Mouse (Mus musculus) heart, embryonic 16.5 days (tissue): ENCODE measurements around the gene Eif4a2. TPM values are rescaled to one million over a fixed set of nuclear protein-coding genes. Genes with fewer than 3 reads are reported as not detected.

ENCODE experiments used
- ATAC-seq: fragments of 200-750 bp; cut with Nextera tagmentation; replicated peaks from 2 replicates; pipeline ENCODE4 v1.8.0; 2017; ENCODE audit warnings: moderate number of reproducible peaks; ENCODE audit not compliant: insufficient read depth, low FRiP score; ENCODE audit errors: extremely low read depth
- H3K27ac ChIP-seq: fragments of 300-500 bp; sonication (generic); 2 replicates; pipeline ENCODE4 v1.5.1; 2014; ENCODE audit warnings: mild to moderate bottlenecking, low read length, control low read depth, moderate library complexity
- H3K27me3 ChIP-seq: fragments of 300-500 bp; sonication (generic); 2 replicates; pipeline ENCODE4 v1.6.1; 2014; ENCODE audit warnings: low read length, mixed read lengths; ENCODE audit not compliant: control insufficient read depth, insufficient read depth
- H3K36me3 ChIP-seq: fragments of 300-500 bp; sonication (generic); 2 replicates; pipeline ENCODE4 v1.6.1; 2014; ENCODE audit not compliant: control insufficient read depth, insufficient read depth
- H3K4me1 ChIP-seq: fragments of 300-500 bp; sonication (generic); 2 replicates; pipeline ENCODE4 v1.6.1; 2014; ENCODE audit warnings: low read length, mixed read lengths; ENCODE audit not compliant: control insufficient read depth, insufficient read depth
- H3K4me2 ChIP-seq: fragments of 300-500 bp; sonication (generic); 2 replicates; pipeline ENCODE4 v1.6.1; 2014; ENCODE audit warnings: low read depth, mild to moderate bottlenecking, control low read depth, low read length
- H3K4me3 ChIP-seq: fragments of 300-500 bp; sonication (generic); 2 replicates; pipeline ENCODE4 v1.5.1; 2014; ENCODE audit warnings: mild to moderate bottlenecking, control low read depth, low read length
- H3K9ac ChIP-seq: fragments of 300-500 bp; sonication (generic); 2 replicates; pipeline ENCODE4 v1.6.1; 2014; ENCODE audit warnings: low read length, control low read depth
- H3K9me3 ChIP-seq: fragments of 300-500 bp; sonication (generic); replicated peaks from 2 replicates; pipeline ENCODE4 v1.6.1; 2016; ENCODE audit warnings: low read length; ENCODE audit not compliant: control insufficient read depth
- WGBS: fragments of 180-500 bp; shearing (Covaris S2); extraction: QIAGEN DNeasy Blood & Tissue Kit; methylation state at CpG from one replicate; pipeline ENCODE4 v1.1.7; 2014; 5-methylcytosine and 5-hydroxymethylcytosine counted together
- polyA plus RNA-seq: library from polyadenylated mRNA; unstranded; fragments of >200 nt; fragmentation: Nextera tagmentation; extraction: Ambion mirVana; gene quantifications from 2 replicates; pipeline ENCODE4 v1.2.1, GENCODE M21; 2015

Gene Eif4a2
- polyA plus RNA-seq, 1 experiment from 2014 or later: 174 TPM

DNA sequence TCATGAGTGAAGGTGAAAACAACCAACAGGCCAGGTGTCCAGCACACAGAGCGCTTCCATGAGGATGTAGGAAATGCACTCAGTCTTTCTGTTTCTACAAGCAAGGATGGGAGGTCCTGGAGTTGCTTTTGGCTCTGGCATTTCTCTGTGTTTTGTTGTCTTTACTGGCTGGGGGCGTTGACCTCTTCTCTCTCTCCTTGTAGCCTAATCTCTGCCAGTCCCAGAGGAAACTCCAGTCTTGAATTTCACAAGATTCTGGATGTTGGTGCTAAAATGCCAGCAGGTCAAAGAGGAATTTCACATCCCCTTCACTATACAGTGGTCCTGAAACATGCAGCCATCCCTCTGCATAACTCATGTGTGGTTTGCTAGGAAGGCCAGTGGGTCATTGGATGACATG is 41.7 kb downstream of the Eif4a2 start:
- no peak for ATAC-seq
- H3K9ac ChIP-seq: no peak overlapping the region
- WGBS: 69% methylated on average over 2 of the region's 2 CpGs

DNA sequence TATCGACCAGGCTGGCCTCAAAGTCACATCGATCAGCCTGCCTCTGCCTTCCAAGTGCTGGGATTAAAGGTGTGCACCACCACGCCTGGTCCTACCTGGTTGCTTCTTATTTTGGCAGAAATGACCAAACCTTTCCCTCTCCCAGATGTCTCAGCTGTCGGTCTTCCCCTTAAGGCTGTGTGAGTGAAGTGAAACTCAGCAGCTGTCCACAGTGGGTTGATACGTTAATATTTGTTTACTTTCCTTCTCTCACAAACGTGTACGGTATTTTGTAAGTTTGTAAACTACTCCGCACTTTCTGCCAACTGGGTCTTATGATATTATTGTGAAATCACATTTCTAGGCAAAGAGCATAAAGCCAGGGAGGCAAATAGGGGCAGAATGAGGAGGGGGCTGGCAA is 42.2 kb downstream of the Eif4a2 start:
- WGBS: 70% methylated on average over 8 of the region's 8 CpGs
- no peak for ATAC-seq

More for the DNA sequence above, 41.7 kb downstream of the Eif4a2 start:
- H3K27me3 ChIP-seq: no peaks in the 10 kb centered on the region
- H3K4me1 ChIP-seq: peaks cover 3% of the 10 kb centered on the region
- no peaks in the 10 kb centered on the region for H3K9me3 ChIP-seq
- H3K27ac ChIP-seq: no peak overlapping the region
- H3K4me3 ChIP-seq: no peak overlapping the region
- no peak overlapping the region for H3K4me2 ChIP-seq
- H3K36me3 ChIP-seq: no peaks in the 10 kb centered on the region

DNA sequence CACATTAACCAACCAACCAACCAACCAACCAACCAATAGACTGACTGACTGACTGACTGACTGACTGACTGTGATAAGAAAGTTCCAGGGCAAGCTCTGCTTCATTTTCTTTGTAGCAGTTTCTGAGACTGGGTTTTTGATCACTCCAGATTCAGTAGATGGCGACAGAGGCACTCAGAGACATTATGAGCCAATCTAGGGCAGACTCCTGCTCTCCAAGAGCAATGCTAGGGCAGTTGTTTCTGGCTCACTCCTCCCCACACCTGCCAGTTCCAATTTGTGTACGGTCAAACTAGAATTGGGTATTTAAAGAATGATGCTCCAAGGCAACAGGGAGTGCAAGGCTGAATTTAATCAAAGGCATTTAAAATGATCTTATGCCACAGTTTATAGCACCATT is 44.2 kb downstream of the Eif4a2 start:
- Histone ChIP-seq H3K9ac (no peak overlapping the region), H3K9me3 (no peaks in the 10 kb centered on the region), H3K27ac (no peak overlapping the region), H3K4me2 (no peak overlapping the region), H3K4me3 (no peak overlapping the region), H3K27me3 (no peaks in the 10 kb centered on the region), H3K36me3 (no peaks in the 10 kb centered on the region), H3K4me1 (no peaks in the 10 kb centered on the region)
- WGBS: 10% methylated on average over 2 of the region's 2 CpGs
- ATAC-seq: no peak; the same call in 1 of the 2 replicates

More for the DNA sequence above, 42.2 kb downstream of the Eif4a2 start:
- H3K4me2 ChIP-seq: no peak overlapping the region
- no peak overlapping the region for H3K4me3 ChIP-seq
- H3K9ac ChIP-seq: no peak overlapping the region
- H3K4me1 ChIP-seq: peaks cover 3% of the 10 kb centered on the region
- no peaks in the 10 kb centered on the region for H3K36me3 ChIP-seq
- no peak overlapping the region for H3K27ac ChIP-seq
- no peaks in the 10 kb centered on the region for H3K27me3 ChIP-seq
- no peaks in the 10 kb centered on the region for H3K9me3 ChIP-seq

DNA sequence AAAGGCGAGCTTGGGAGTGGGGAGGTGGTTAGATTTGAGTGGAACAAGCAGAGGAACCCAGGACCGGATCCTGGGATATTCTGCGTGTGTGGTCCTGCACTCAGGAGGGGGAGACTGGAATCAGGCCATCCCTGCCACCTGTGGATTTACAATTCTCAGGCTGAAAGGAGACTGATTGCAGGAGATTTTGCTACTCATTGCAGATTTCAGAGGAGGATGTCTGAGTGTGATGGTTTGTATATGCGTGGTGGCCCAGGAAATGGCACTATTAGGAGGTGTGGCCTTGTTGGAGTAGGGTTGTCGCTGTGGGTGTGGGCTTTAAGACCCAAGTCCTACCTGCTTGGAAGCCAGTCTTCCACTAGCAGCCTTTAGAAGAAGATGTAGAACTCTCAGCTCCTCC is 47.0 kb downstream of the Eif4a2 start:
- Histone ChIP-seq H3K4me2 (no peak overlapping the region), H3K27me3 (no peaks in the 10 kb centered on the region), H3K9ac (no peak overlapping the region), H3K4me1 (peaks cover 4% of the 10 kb centered on the region), H3K9me3 (no peaks in the 10 kb centered on the region), H3K27ac (no peak overlapping the region), H3K4me3 (no peak overlapping the region), H3K36me3 (no peaks in the 10 kb centered on the region)
- 82% methylated on average over 5 of the region's 5 CpGs for WGBS
- ATAC-seq: no peak

DNA sequence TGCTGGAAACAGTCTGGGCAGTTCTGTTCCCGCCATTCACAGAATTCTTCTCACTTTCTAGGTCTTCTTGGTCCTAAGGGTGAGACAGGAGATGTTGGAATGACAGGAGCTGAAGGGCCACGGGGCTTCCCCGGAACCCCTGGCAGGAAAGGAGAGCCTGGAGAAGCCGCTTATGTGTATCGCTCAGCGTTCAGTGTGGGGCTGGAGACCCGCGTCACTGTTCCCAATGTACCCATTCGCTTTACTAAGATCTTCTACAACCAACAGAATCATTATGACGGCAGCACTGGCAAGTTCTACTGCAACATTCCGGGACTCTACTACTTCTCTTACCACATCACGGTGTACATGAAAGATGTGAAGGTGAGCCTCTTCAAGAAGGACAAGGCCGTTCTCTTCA is 49.8 kb downstream of the Eif4a2 start:
- H3K9me3 ChIP-seq: no peaks in the 10 kb centered on the region
- H3K4me2 ChIP-seq: no peak overlapping the region
- no peak for ATAC-seq

DNA sequence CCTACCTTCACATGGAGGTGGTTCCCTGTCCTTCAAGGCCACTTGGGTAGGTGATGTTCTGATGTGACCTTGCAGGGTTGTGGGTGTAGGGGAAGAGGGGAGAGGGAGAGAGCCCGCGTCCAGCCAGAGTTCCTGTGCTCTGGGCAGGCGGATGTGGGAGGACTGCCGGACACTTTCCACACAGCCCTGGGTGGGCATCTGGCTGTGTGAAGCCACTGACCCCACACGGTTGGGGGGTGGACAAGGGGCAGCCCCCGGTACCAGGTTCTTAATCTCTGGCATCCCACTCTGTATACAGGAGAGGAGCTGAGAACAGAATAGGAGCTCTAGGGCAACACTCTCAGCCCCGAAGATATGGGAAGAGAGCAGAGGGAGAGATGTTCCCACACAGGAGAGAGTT is 51.0 kb downstream of the Eif4a2 start:
- Histone ChIP-seq H3K9ac (no peak overlapping the region), H3K4me1 (peaks cover 7% of the 10 kb centered on the region), H3K36me3 (no peaks in the 10 kb centered on the region), H3K4me2 (no peak overlapping the region), H3K9me3 (no peaks in the 10 kb centered on the region), H3K27me3 (no peaks in the 10 kb centered on the region), H3K27ac (no peak overlapping the region), H3K4me3 (no peak overlapping the region)
- WGBS: 80% methylated on average over 7 of the region's 7 CpGs
- no peak for ATAC-seq

More for the DNA sequence above, 49.8 kb downstream of the Eif4a2 start:
- H3K36me3 ChIP-seq: no peaks in the 10 kb centered on the region
- 92% methylated on average over 13 of the region's 13 CpGs for WGBS
- H3K4me1 ChIP-seq: peaks cover 7% of the 10 kb centered on the region
- no peak overlapping the region for H3K9ac ChIP-seq
- H3K27me3 ChIP-seq: no peaks in the 10 kb centered on the region
- no peak overlapping the region for H3K27ac ChIP-seq
- H3K4me3 ChIP-seq: no peak overlapping the region

DNA sequence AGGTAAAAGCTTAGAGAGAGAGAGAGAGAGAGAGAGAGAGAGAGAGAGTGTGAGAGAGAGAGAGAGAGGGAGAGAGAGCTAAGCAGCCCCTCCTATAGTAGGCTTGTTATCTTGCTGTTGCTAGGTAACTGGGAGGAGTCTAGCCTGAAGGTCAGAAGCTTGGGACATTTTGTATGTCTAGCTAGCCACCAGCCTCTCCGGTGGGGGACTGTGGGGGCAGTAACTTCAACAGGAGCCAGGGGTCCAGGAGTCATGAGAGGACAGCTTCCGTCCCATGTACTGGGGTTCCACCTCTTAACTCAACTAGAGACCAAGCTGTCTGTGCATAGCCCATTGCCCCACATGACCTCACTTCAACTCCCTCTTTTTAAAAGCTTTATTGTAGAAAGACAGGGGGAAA is 51.7 kb downstream of the Eif4a2 start:
- no peak overlapping the region for H3K4me2 ChIP-seq
- H3K27ac ChIP-seq: no peak overlapping the region
- no peak overlapping the region for H3K4me3 ChIP-seq
- peak; percentile 37; the same call in 1 of the 2 replicates for ATAC-seq
- H3K27me3 ChIP-seq: no peaks in the 10 kb centered on the region
- no peaks in the 10 kb centered on the region for H3K9me3 ChIP-seq
- H3K4me1 ChIP-seq: peaks cover 7% of the 10 kb centered on the region
- 32% methylated on average over 2 of the region's 2 CpGs for WGBS
- H3K9ac ChIP-seq: no peak overlapping the region
- no peaks in the 10 kb centered on the region for H3K36me3 ChIP-seq

DNA sequence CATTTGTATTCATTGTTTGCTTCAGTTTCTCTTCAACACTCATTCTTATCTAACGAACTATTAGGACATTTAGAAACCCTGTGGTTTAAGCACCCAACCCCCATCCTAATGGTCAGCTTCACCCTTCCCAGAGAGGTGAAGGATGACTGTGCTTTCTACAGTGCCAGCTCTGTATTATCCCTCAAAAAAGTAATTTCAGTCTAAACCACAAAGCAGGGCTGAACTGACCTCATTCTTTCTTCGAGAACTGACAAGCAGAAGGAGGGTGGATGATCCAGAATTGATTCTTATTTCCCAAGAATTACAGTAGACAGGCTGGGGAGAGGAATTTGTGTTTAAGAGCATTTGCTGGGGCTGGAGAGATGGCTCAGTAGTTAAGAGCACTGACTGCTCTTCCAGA is 52.5 kb downstream of the Eif4a2 start:
- no peaks in the 10 kb centered on the region for H3K27me3 ChIP-seq
- H3K4me1 ChIP-seq: peaks cover 7% of the 10 kb centered on the region
- H3K36me3 ChIP-seq: no peaks in the 10 kb centered on the region
- 56% methylated on average over 2 of the region's 2 CpGs for WGBS
- H3K9me3 ChIP-seq: no peaks in the 10 kb centered on the region
- H3K4me3 ChIP-seq: no peak overlapping the region
- ATAC-seq: no peak
- H3K4me2 ChIP-seq: no peak overlapping the region
- no peak overlapping the region for H3K27ac ChIP-seq
- no peak overlapping the region for H3K9ac ChIP-seq

DNA sequence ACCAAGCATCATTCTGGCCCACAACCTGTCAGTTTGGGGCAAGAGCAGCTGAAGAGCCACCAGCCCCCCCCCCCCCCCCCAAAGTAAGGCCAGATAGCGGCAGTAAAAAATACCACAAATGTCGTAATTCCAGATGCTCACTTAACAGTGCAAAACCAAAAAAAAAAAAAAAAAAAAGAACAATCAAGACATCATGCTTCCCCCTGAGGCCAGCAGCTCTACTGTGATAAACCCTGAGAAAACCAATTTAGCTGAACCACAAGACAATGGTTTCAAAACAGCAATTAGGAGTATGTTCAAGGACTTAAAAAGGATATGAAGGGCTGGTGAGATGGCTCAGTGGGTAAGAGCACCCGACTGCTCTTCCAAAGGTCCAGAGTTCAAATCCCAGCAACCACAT is 54.9 kb downstream of the Eif4a2 start:
- 73% methylated on average over 3 of the region's 3 CpGs for WGBS
- Histone ChIP-seq H3K27ac (no peak overlapping the region), H3K4me1 (peaks cover 7% of the 10 kb centered on the region), H3K4me2 (no peak overlapping the region), H3K4me3 (no peak overlapping the region), H3K27me3 (no peaks in the 10 kb centered on the region), H3K9me3 (no peaks in the 10 kb centered on the region), H3K36me3 (no peaks in the 10 kb centered on the region), H3K9ac (no peak overlapping the region)
- ATAC-seq: no peak
